Mouse (Mus musculus): ENCODE measurements around the gene Ndufb4.
"Not testable (repeated sequence)": the region's sequence is repeated elsewhere in the genome, so short reads cannot be mapped to it uniquely, and the experiment has no call there.

Gene Ndufb4

GRCm38 (mm10) chr16:37653731-37654657 lies at the start of gene Ndufb4:
Gene Ndufb4, minus strand, starts transcription at chr16:37654453.
- DNase-seq = peak; percentile 96 to 98

- DNase-seq = no peak
Observed at GRCm38 (mm10) chr16:37703884-37704283, 49.6 kb upstream of the Ndufb4 start.

- DNase-seq = not testable (repeated sequence)
Observed at GRCm38 (mm10) chr16:37700071-37700470, 45.8 kb upstream of the Ndufb4 start.

GRCm38 (mm10) chr16:37698767-37699166 lies 44.5 kb upstream of the Ndufb4 start:
- no peak for DNase-seq

GRCm38 (mm10) chr16:37697271-37697670 lies 43.0 kb upstream of the Ndufb4 start:
- no peak for DNase-seq

DNA sequence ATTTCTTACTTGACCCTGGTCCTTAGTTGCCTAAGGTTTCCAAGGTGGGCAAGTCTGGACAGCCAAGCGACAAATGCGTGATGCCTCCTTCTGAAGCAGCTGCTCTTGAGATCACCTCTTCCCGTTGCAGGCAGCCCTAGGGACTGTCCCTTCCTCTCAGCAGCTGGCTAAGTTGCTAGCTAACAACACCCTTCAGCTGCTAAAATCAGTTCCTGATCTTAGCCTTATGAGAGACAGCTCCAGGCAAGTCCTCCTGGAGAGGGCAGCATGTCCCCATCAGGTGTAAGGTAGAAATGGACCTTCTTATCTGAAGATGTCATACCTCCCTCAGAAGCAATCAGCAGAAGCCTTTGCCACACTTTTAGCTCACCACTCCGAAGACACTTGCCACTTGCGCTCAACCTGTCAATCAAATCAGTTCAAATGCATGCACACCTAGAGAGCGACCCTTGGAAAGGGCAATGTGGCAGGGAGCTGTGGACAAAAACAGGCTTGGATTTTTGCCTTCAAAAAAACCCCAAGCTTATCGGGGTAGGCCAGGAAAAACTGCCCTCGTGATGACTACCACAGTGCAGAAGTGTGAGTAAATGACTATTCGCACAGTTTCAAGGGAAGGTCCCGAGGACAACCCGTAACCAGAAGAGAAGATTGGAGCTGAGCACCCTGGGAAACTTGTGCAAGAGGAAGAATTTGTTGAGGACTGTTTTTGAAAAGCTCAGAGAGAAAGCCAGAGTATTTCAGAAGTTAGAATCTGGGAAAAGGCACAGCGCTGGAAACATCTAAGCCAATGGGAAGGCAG lies 36.9 kb upstream of the Ndufb4 start:
- DNase-seq = no peak

DNA sequence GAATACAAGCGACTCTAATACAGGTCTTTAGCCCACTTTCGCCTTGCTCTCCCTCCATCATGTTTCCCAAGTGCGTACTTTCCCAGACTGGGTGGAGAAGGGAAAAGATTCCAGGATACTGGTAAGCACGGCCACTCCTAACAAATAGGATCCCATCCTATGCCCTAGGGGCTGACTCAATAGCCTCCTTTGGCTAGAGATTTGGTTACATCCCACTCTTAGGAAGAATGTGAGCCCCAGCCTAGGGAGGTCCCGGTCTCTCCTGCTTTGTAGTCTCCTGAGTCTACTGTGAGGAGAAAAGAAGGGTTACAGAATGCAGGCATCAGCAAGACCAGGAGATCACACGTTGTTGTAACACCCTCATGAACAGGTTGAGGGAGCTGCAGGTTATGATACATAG lies 36.2 kb upstream of the Ndufb4 start:
- no peak for DNase-seq

DNA sequence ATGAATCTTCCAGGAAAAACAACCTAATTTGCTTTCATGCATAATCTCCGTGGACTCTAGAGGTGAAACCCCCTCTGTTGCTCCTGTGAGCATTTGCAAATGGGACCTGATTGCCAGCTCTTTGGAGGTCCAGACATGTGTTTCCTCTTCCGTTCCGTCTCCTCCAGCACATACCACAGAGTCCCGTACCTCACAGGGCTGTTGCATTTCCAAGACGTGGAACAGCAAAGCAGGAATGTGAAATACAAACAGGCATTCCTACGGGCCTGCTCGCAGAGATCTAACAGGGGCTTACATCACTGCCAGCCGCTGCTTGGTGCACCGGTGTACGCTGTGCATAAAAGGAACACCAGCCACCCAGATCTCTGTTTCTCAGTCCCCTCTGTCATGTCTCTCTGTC lies 35.7 kb upstream of the Ndufb4 start:
- peak; percentile 10 to 32 for DNase-seq

GRCm38 (mm10) chr16:37689251-37689926 lies 35.1 kb upstream of the Ndufb4 start:
- DNase-seq = peak; percentile 51 to 53

GRCm38 (mm10) chr16:37688181-37688580 lies 33.9 kb upstream of the Ndufb4 start:
- DNase-seq = peak in 1 of 2 experiments; percentile 36

DNA sequence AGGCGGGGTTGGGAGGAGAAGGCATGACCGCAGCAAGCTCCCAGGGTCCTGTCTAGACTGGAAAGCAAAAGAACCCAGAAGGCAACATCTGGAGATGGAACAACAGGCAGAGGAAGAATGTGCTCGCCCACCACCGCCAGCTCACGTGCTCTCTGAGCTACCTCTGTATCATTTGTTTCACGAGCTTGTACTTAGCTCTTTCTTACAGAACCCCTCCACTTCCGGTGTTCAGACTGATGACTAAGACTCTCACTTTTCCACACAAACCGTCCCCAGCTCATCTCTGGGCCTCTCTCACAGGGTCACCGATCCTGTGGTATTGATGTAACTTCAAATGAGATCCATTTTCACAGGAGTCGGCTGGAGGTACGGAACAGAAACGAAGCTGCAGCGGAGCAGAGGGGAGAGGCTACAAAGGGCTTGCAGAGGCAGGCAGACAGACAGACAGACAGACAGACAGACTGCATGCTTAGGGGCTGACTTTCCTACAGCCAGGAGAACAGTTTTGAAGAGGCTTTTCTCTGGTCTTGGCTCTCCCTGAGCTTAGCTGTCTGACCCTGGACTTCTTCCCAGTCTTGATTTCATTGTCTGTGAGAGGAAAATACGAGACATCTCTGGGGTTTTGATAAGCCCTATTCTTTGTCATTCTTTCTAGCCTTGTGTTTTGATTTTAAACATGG lies 33.2 kb upstream of the Ndufb4 start:
- DNase-seq = no peak

GRCm38 (mm10) chr16:37686834-37687233 lies 32.6 kb upstream of the Ndufb4 start:
- DNase-seq = no peak

- no peak for DNase-seq
Observed at GRCm38 (mm10) chr16:37685946-37686600, 31.8 kb upstream of the Ndufb4 start.

GRCm38 (mm10) chr16:37684634-37685441 lies 30.6 kb upstream of the Ndufb4 start:
- peak; percentile 87 to 90 for DNase-seq

GRCm38 (mm10) chr16:37684259-37684633 lies 30.0 kb upstream of the Ndufb4 start:
- DNase-seq = peak; percentile 40 to 57

DNA sequence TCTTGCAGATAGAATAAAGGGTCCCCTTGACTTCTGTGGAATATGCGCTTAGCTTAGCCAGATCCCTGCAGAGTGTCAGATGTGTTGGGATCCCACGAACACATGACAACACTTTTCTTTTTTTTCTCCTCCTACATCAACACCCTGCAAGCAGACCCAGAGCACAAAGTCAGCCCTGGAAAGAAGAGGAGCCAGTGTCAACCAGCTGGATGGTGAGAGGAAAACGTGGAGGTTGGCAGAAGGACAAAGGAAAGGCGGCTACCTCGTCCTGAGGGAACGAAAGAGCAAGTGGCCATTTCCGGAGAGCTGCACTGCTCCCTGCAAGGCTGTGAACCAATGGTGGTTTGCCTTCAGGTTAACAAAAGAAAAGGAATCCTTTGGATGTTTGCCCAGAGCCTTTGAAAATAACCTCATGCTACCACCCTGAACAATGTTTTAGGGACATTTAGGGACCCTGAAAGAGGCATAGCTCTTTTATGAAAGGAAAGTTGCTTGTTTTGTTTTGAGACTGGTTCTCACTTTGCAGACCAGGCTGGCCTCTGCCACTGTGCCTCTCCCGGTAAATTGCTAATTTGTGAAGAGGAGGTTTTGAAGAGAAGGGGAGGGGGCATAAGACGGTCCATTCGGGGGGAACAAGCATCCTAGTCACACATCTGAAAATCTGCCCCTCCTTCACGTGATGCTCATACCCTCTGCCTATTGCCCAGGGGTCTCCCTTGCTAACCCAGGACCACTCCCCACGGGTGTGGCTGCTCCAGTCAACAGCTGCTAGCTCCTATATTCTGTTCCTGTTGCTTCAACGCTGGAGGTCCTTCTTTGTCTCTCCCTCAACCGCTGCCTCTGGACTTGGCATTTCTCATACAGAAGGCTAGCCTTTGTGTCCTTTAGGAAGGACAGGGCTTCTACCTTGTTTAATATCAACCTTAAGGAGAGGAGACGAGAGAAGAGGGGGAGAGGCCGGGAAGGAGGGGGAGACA lies 29.2 kb upstream of the Ndufb4 start:
- DNase-seq = peak in 1 of 2 experiments; percentile 16

DNA sequence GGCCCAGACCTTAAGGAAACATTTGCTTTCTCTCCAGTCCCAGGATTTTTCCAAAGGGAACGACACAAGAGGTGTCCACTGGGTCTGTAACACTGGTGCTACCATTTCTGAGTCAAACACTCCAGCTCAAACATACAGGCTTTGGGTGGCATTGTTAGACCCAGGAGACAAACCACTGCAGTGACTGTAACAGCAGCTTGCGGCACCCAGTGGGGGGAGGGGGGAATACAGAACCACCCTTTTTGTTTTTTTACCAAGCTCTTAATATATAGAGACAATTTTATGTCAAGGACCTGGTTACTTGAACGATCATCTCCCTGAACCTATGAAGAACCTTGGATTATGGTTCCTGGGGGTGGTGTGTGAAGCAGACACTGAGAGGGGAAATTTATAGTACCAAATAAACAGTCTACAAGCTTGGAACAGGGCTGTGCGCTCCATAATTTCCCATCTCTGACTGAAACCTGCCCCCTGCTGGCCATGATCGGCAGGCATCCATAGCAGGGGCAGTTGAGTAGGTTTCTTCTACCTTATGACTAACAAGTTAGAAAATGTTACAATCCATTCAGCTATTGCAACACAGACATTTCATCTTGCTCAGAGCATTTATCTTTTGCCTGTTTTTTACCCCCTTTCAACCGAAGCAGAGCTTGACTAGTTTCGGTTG lies 28.2 kb upstream of the Ndufb4 start:
- peak; percentile 84 to 87 for DNase-seq

DNA sequence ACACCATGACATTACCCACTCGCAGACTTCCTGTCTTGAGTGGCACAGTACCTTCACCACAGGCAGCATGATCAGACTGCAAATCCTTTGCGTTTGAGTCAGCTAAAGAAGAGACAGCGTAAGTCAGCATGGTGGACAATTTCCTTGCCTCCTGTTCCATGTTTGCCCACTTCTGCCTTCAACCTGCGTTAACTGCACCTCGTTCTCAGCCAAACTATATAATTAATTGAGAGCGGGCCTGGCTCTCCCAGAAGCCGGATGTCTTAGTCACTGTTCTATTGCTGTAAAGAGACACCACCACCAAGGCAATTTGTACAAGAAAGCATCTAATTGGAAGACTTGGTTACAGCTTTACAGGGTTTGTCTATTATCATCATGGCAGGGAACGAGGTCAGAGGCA lies 26.6 kb upstream of the Ndufb4 start:
- no peak for DNase-seq

- no peak for DNase-seq
Observed at GRCm38 (mm10) chr16:37680216-37680615, 26.0 kb upstream of the Ndufb4 start.

Measured in lung, postnatal 4 days (tissue).